Mouse (Mus musculus) adrenal gland, postnatal 25 days (tissue): ENCODE results near the gene Gcsh. TPM values are rescaled to one million over a fixed set of nuclear protein-coding genes. Genes with fewer than 3 reads are reported as not detected.

Experiments
- DNase-seq: peaks from one replicate; pipeline ENCODE4 v3.0.0; 2021; ENCODE audit warnings: mixed read lengths
- total RNA-seq: library from RNA; stranded (reverse); gene quantifications from 2 replicates; pipeline ENCODE4 v1.2.3, GENCODE M21; 2021

The Gcsh gene
- total RNA-seq, 1 experiment from 2014 or later = 118 TPM

DNA sequence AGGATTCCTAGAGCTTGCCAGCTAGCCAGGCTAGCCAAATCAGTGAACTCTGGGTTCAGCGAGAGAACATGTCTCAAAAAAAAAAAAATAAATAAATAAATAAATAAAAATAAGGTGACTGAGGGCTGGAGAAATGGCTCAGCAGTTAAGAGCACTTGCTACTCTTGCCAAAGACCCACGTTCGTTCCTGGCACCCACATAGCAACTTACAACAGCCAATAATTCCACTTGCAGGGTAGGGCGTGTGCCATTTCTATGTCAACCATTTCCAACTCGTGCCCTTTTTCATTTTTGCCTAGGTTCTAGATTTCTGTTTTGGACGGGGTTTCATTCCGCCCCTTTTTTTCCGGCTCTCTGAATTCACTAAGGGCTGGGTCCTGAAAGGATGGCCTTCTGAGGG is 15.3 kb downstream of the Gcsh start:
- no peak for DNase-seq

GRCm38 (mm10) chr8:116975606-116976005 is 17.7 kb downstream of the Gcsh start:
- DNase-seq = no peak

DNA sequence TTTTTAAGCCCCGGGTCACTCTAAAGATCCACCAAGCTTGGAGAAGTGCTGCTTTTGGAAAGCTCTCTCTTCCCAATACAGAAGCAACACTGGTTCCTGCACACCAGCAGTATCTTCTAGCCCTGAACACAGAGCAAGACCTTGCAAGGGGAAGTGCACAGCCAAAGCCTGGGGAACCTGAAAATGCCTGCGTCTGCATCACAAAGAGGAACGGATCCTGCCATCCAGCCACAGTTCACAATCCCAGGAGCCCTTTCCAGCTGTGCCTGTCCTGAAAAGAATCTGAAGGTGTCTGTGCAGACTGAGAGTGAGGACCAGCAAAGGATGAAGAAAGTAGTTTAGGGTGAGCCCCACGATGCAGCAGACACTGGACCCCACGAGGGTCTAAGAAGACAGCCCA is 18.3 kb downstream of the Gcsh start:
- no peak for DNase-seq

DNA sequence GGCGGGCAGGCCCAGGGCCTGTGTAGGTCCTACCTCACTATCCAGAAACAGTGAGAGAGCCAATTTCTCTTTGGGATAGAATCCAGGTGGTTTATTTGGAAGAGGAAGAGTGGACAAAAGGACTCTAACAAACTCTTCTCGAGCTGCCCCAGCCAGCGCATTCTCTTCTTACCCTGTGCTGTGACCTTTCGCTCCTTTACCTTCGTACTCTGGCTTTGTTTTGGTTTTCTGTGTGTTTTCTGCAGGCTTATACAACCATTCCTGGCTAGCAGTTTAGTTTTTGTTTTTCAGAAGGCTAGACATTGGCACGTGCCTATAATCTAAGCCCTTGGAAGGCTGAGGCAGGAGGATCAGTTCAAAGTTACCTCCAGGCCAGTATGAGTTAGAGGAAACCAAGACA is 23.8 kb downstream of the Gcsh start:
- no peak for DNase-seq

DNA sequence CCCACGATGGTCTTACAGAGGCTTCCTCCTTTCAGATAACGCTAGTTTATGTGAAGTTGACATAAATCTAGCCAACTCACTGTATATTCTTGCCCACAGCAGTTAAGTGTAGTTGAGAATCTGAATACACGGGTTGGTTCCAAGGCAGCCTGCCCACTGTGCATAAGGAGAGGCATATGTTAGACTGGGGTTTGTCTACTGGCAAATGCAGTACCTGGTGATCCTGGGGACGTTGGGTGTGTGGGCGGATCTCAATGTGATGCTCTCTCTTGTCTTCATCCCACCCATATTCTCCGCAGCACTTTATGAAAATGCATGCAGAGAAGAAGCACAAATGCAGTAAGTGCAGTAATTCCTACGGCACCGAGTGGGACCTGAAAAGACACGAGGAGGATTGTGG is 38.9 kb downstream of the Gcsh start:
- no peak for DNase-seq

- no peak for DNase-seq
These were observed 40.9 kb downstream of the Gcsh start for GRCm38 (mm10) chr8:116952428-116952827.

DNA sequence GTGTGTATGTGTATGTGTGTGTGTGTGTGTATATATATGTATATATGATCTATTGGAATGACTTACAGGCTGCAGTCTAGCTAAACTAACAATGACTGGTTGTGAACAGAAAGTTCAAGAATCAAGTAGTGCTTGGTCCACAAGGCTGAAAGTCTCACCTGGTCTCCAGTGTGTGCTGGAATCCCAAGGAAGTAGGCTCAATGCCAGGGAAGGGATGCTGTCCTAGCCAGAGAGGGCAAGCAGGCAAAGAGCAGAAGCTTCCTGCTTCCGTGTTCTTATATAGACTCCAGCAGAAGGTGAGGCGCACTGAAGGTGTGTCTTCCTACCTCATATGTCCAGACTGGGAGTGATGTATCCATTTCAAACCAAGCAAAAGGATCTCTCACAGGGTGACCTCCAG is 41.6 kb downstream of the Gcsh start:
- DNase-seq = no peak

DNA sequence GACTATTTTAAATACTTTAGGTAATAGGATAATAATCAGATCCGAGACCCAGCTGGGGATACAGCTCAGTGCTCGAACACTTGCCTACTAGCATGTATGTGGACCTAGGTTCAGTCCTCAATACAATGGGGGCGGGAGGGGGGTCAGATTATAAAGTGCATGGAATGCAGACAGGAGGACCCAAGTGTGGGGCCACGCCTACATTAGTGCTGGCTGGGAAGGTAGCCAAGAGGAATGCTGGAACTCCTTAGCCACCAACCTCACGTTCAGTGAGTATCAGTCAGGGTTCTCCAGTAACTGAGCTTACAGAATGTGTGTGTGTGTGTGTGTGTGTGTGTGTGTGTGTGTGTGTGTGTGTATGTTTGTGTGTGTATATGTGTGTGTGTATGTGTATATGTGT is 42.0 kb downstream of the Gcsh start:
- DNase-seq = no peak

GRCm38 (mm10) chr8:116947589-116947988 is 45.7 kb downstream of the Gcsh start:
- DNase-seq = no peak

DNA sequence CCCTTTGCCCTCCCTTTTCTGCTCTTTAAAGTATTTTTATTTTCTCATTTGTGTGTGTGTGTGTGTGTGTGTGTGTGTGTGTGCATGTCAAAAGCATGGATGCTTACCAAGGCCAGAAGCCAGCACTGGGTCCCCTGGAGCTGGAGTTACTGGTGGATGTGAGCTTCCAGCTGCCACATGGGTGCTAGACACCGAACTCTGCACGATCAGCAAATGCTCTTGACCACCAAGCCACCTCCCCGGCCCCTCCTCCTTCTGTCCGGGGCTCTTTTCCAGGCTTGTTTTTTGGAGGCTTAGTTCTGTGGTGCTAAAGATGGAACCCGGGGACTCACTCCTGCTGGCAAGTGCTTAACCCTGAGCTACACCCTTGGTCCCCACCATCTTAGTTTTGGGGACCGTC is 46.5 kb downstream of the Gcsh start:
- no peak for DNase-seq

GRCm38 (mm10) chr8:116946268-116946838 is 47.0 kb downstream of the Gcsh start:
- DNase-seq = no peak

GRCm38 (mm10) chr8:116945169-116945910 is 48.0 kb downstream of the Gcsh start:
- no peak for DNase-seq

DNA sequence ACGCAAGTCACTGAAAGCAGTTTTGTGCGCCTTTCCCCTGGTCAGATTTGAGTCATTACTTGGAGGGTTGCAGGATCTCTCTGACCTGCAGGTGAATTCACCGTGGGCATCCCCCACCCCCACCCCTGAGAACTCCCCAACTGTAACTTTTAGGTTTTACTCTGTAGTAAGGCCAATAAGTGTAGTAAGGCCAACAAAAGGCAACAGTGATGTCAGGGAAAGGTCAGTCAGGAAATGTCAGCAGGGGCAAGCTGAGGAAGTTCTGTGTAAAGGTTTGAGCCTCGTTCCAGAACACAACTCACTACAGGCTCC is 49.0 kb downstream of the Gcsh start:
- no peak for DNase-seq

DNA sequence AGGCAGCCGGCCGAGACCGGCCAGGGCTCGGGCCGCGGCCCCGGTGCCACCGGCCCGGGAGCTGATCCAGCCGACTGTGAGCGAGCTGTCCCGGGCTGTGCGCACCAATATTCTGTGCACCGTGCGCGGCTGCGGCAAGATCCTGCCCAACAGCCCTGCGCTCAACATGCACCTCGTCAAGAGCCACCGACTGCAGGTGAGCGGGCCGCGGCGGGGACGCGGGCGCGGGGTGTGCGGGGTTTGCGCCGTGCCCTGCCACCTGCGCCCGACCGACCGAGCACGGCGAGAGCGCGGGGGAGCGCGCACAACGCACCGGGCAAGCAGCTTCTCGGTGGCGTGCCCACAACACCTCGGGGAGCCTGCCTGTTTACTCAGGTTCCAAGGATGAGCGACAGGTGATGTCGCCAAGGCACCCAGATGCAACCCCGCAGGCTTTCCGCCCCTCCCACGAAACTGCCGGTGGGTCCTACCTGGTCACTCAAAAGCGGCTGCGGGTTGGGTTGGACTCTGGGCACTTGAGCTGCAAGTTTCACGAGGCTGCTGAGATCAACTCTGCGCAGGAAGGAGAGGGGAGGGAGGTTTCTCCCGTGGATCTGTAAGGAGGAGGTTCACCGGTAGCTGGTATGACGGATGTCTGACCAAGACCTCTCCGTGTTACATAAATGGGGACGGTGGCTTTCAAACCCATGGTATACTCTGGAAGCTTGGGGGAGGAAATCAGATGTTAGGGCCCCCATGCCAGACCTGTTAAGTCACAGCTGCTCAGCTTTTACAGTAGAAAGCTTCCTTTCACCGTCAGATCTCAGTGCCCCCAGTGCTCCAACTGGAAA is 49.6 kb downstream of the Gcsh start:
- DNase-seq = peak; percentile 16

GRCm38 (mm10) chr8:116943161-116943554 is 50.2 kb downstream of the Gcsh start, which contains the start of gene Atmin:
Atmin (plus strand) TSS chr8:116943393.
- peak; percentile 92 for DNase-seq

GRCm38 (mm10) chr8:116942284-116943058 is 50.9 kb downstream of the Gcsh start:
- DNase-seq = no peak

GRCm38 (mm10) chr8:116935506-116935905 is 57.8 kb downstream of the Gcsh start:
- DNase-seq = no peak

GRCm38 (mm10) chr8:116934976-116935375 is 58.4 kb downstream of the Gcsh start:
- no peak for DNase-seq
